ENCODE assay signal across 16 mouse cellular contexts in genomic region chr12:79858336-79858735, GRCm38 (mm10).
DNase-seq lines count a peak whose midpoint lies in the region; ATAC-seq and TF ChIP-seq lines count a peak whose summit lies in the region.
"Had no signal": no experiment of that assay in that cellular context is flagged by ENCODE, and none has a peak within 500 bp of the region (broad histone marks: within the 10 kb centered on the region; RNA-seq: fewer than 3 reads in every experiment).

No protein-coding gene starts in this region.

- TF ChIP-seq CTCF in lung, embryonic 14.5 days (IDR thresholded peaks at IDR 0.05; ENCODE audit: low read depth), result no peak
- no peak for TF ChIP-seq CTCF in CH12.LX (conservative IDR thresholded peaks at IDR 0.05 in 1 of 2, IDR thresholded peaks at IDR 0.05 in 1 of 2; ENCODE audit: low read depth in 2 of 2, low read length in 2 of 2)

- no peak for TF ChIP-seq RAD21 in CH12.LX (IDR thresholded peaks at IDR 0.05; ENCODE audit: low read depth, low read length)

- TF ChIP-seq POLR2A in CH12.LX (IDR thresholded peaks at IDR 0.05; ENCODE audit: low read depth, low read length), result no peak

- no peak for TF ChIP-seq EP300 in CH12.LX (IDR thresholded peaks at IDR 0.05; ENCODE audit: low read length)

- H3K27ac ChIP-seq in heart, embryonic 11.5 days (ENCODE audit: low read depth, low read length), result peak overlapping the region; percentile 88; the same call in 1 of the 2 replicates
- peak overlapping the region; percentile 92 for H3K27ac ChIP-seq in lung, embryonic 14.5 days (ENCODE audit: low read depth)
- H3K27ac ChIP-seq in CH12.LX (ENCODE audit: insufficient read depth, low read depth), result no peak overlapping the region
- H3K27ac ChIP-seq in intestine, embryonic 15.5 days, result peak overlapping the region; percentile 78
- H3K27ac ChIP-seq: liver, embryonic 13.5 days had no signal

- 52% methylated on average over 11 of the region's 11 CpGs for WGBS in heart, embryonic 11.5 days (ENCODE audit: insufficient replicate concordance)
- 55% methylated on average over 11 of the region's 11 CpGs for WGBS in lung, embryonic 14.5 days
- WGBS in intestine, embryonic 15.5 days, result 62% methylated on average over 11 of the region's 11 CpGs

- no peaks in the 10 kb centered on the region for H3K36me3 ChIP-seq in heart, embryonic 11.5 days (ENCODE audit: control insufficient read depth, insufficient read depth, low read length)
- H3K36me3 ChIP-seq in lung, embryonic 14.5 days (ENCODE audit: insufficient read depth), result no peaks in the 10 kb centered on the region
- no peaks in the 10 kb centered on the region for H3K36me3 ChIP-seq in CH12.LX (replicated peaks in 1 of 2; ENCODE audit: control insufficient read depth in 1 of 2, insufficient read depth in 1 of 2, low read length in 1 of 2)
- H3K36me3 ChIP-seq in intestine, embryonic 15.5 days, result no peaks in the 10 kb centered on the region
- H3K36me3 ChIP-seq: liver, embryonic 13.5 days had no signal

- H3K9ac ChIP-seq in heart, embryonic 11.5 days (ENCODE audit: low read depth, low read length), result no peak overlapping the region
- H3K9ac ChIP-seq in lung, embryonic 14.5 days, result no peak overlapping the region
- no peak overlapping the region for H3K9ac ChIP-seq in CH12.LX (ENCODE audit: insufficient read depth, low read depth)
- no peak overlapping the region for H3K9ac ChIP-seq in intestine, embryonic 15.5 days
- H3K9ac ChIP-seq: liver, embryonic 13.5 days had no signal

- no peaks in the 10 kb centered on the region for H3K79me2 ChIP-seq in CH12.LX (replicated peaks; ENCODE audit: control insufficient read depth, extremely low read depth, insufficient read depth, poor library complexity, severe bottlenecking)

- in situ Hi-C loops in CH12.LX (cut with MboI; ENCODE audit: low pct_ligation_motif_present, low pct_unique_long_range_greater_than_20kb, low sequenced_read_pairs), result no loop called here

- no peaks in the 10 kb centered on the region for H3K27me3 ChIP-seq in heart, embryonic 11.5 days (ENCODE audit: control insufficient read depth, insufficient read depth, low read length)
- no peaks in the 10 kb centered on the region for H3K27me3 ChIP-seq in lung, embryonic 14.5 days (ENCODE audit: insufficient read depth, low read length)
- no peaks in the 10 kb centered on the region for H3K27me3 ChIP-seq in CH12.LX (replicated peaks)
- no peaks in the 10 kb centered on the region for H3K27me3 ChIP-seq in intestine, embryonic 15.5 days (replicated peaks)
- H3K27me3 ChIP-seq: liver, embryonic 13.5 days had no signal

- no peak for DNase-seq in heart, adult 11 months
- DNase-seq in lung, embryonic 14.5 days, result no peak
- DNase-seq in lung, postnatal 36 days, result no peak
- DNase-seq in CH12.LX (ENCODE audit: extremely low read depth), result no peak
- DNase-seq in right cerebral cortex, postnatal 4 days, result no peak
- no peak for DNase-seq in cerebellum, adult 9-11 months
- DNase-seq: adrenal gland, adult 2 months; cerebellum, postnatal 36 days; gastrocnemius, postnatal 10 days; kidney, postnatal 25 days; liver, embryonic 13.5 days; retina, postnatal 1 day had no signal

- peaks cover 54% of the 10 kb centered on the region for H3K4me1 ChIP-seq in heart, embryonic 11.5 days (ENCODE audit: control insufficient read depth, insufficient read depth, low read length)
- H3K4me1 ChIP-seq in lung, embryonic 14.5 days (ENCODE audit: insufficient read depth), result peaks cover 58% of the 10 kb centered on the region
- peaks cover 5 to 11% of the 10 kb centered on the region in 2 experiments; a peak in 3 of 4 replicates for H3K4me1 ChIP-seq in CH12.LX (ENCODE audit: control insufficient read depth in 1 of 2, insufficient read depth in 2 of 2)
- peaks cover 40% of the 10 kb centered on the region for H3K4me1 ChIP-seq in intestine, embryonic 15.5 days (replicated peaks)

- H3K4me2 ChIP-seq in heart, embryonic 11.5 days, result no peak overlapping the region
- H3K4me2 ChIP-seq in lung, embryonic 14.5 days, result no peak overlapping the region
- H3K4me2 ChIP-seq in CH12.LX (ENCODE audit: insufficient read depth, low read depth, poor library complexity, severe bottlenecking), result no peak overlapping the region
- no peak overlapping the region for H3K4me2 ChIP-seq in intestine, embryonic 15.5 days (replicated peaks)
- H3K4me2 ChIP-seq: liver, embryonic 13.5 days had no signal

- ATAC-seq in heart, embryonic 11.5 days (replicated peaks; ENCODE audit: insufficient number of reproducible peaks, low FRiP score, low TSS enrichment), result no peak
- ATAC-seq in lung, embryonic 14.5 days (ENCODE audit: insufficient read depth), result no peak
- no peak for ATAC-seq in intestine, embryonic 15.5 days

- dilution Hi-C loops in CH12.LX (cut with MboI; ENCODE audit: extremely low pct_ligation_motif_present, extremely low pct_unique_long_range_greater_than_20kb, low sequenced_read_pairs), result no loop called here

- no peaks in the 10 kb centered on the region; the same call in 1 of the 2 replicates for H3K9me3 ChIP-seq in heart, embryonic 11.5 days (replicated peaks; ENCODE audit: control insufficient read depth, low read length)
- H3K9me3 ChIP-seq in lung, embryonic 14.5 days (ENCODE audit: low read depth, low read length), result no peaks in the 10 kb centered on the region
- peaks cover 7% of the 10 kb centered on the region for H3K9me3 ChIP-seq in CH12.LX (replicated peaks; ENCODE audit: low read length)
- no peaks in the 10 kb centered on the region; the same call in 1 of the 2 replicates for H3K9me3 ChIP-seq in intestine, embryonic 15.5 days
- H3K9me3 ChIP-seq: liver, embryonic 13.5 days had no signal

- no peak overlapping the region for H3K4me3 ChIP-seq in heart, embryonic 11.5 days (ENCODE audit: low read depth, low read length)
- no peak overlapping the region for H3K4me3 ChIP-seq in lung, embryonic 14.5 days (ENCODE audit: low read depth, low read length)
- H3K4me3 ChIP-seq in CH12.LX (replicated peaks in 1 of 3; ENCODE audit: low read depth in 2 of 3, low read length in 2 of 3, poor library complexity in 1 of 3), result no peak overlapping the region
- H3K4me3 ChIP-seq in intestine, embryonic 15.5 days (replicated peaks), result no peak overlapping the region
- H3K4me3 ChIP-seq: erythroblast, embryonic 14.5 days; liver, embryonic 13.5 days; megakaryocyte, embryonic 14.5 days had no signal

TF ChIP-seq in CH12.LX, 34 proteins besides CTCF, POLR2A, EP300 and RAD21:
- TF ChIP-seq BHLHE40 (IDR thresholded peaks at IDR 0.05; ENCODE audit: low read depth, low read length) (peak; percentile 17; the same call in 1 of the 2 replicates), E2F4 (IDR thresholded peaks at IDR 0.05; ENCODE audit: insufficient replicate concordance, low read depth, low read length) (no peak)
